ENCODE assay signal across 8 mouse cellular contexts in genomic region chr2:121448136-121448535, GRCm38 (mm10). TPM values are rescaled to one million over a fixed set of nuclear protein-coding genes. Genes with fewer than 3 reads are reported as not detected.
DNase-seq lines count a peak whose midpoint lies in the region; ATAC-seq and TF ChIP-seq lines count a peak whose summit lies in the region.

No protein-coding gene starts in this region.

- H3K9me3 ChIP-seq in stomach, embryonic 14.5 days (ENCODE audit: control insufficient read depth, low read depth, low read length): no peaks in the 10 kb centered on the region

- no peak for ATAC-seq in stomach, embryonic 14.5 days (ENCODE audit: insufficient number of reproducible peaks, insufficient read depth, low FRiP score, low read depth)

- H3K27ac ChIP-seq in testis, adult 2 months (ENCODE audit: control insufficient read depth, insufficient read depth, low read depth, low read length): peak overlapping the region; percentile 90
- H3K27ac ChIP-seq in brown adipose tissue, adult 24 weeks (replicated peaks; ENCODE audit: low read depth, low read length): peak overlapping the region; percentile 94
- H3K27ac ChIP-seq in stomach, embryonic 14.5 days (ENCODE audit: low read length): peak overlapping the region; percentile 97

- TF ChIP-seq POLR2A in testis, adult 2 months (IDR thresholded peaks at IDR 0.05; ENCODE audit: control insufficient read depth, low read depth, low read length): no peak
- TF ChIP-seq POLR2A in lung, adult 2 months (IDR thresholded peaks at IDR 0.05; ENCODE audit: borderline replicate concordance, extremely low read depth, low read depth, low read length): no peak

- H3K4me3 ChIP-seq in testis, adult 2 months (ENCODE audit: control insufficient read depth, low read depth, low read length): peak overlapping the region; percentile 95
- H3K4me3 ChIP-seq in brown adipose tissue, adult 24 weeks (ENCODE audit: insufficient read depth, low read depth, low read length): peak overlapping the region; percentile 70
- peak overlapping the region; percentile 79 for H3K4me3 ChIP-seq in lung, adult 2 months (replicated peaks; ENCODE audit: extremely low read depth, low read depth, low read length)
- H3K4me3 ChIP-seq in stomach, embryonic 14.5 days (ENCODE audit: low read depth, low read length): peak overlapping the region; percentile 92

- TF ChIP-seq CTCF in testis, adult 2 months (IDR thresholded peaks at IDR 0.05; ENCODE audit: control insufficient read depth, insufficient read depth, insufficient replicate concordance, low read depth, low read length): no peak
- TF ChIP-seq CTCF in lung, adult 2 months (IDR thresholded peaks at IDR 0.05; ENCODE audit: insufficient read depth, low read length): no peak

- no peak for DNase-seq in testis, postnatal 14 days (ENCODE audit: low spot score)
- DNase-seq in heart, adult 9 months (ENCODE audit: low spot score in 2 of 2): peak; percentile 50 to 67
- peak; percentile 51 to 64 for DNase-seq in kidney, adult 8-10 months
- DNase-seq in lung, adult 2 months: no peak
- no peak for DNase-seq in right cerebral cortex, postnatal 36 days (ENCODE audit: low spot score in 2 of 2)

- H3K36me3 ChIP-seq in testis, adult 2 months (ENCODE audit: control insufficient read depth, insufficient read depth, low read length): peaks cover 2% of the 10 kb centered on the region
- H3K36me3 ChIP-seq in stomach, embryonic 14.5 days (ENCODE audit: control insufficient read depth, insufficient read depth, low read length): peaks cover 14% of the 10 kb centered on the region

- H3K4me1 ChIP-seq in testis, adult 2 months (ENCODE audit: control insufficient read depth, insufficient read depth, low read length): peaks cover 8% of the 10 kb centered on the region
- H3K4me1 ChIP-seq in brown adipose tissue, adult 24 weeks (ENCODE audit: control insufficient read depth, insufficient read depth, insufficient read length, low read length): peaks cover 5% of the 10 kb centered on the region; the same call in 1 of the 2 replicates
- no peaks in the 10 kb centered on the region; the same call in 1 of the 2 replicates for H3K4me1 ChIP-seq in lung, adult 2 months (ENCODE audit: control insufficient read depth, insufficient read depth, low read length)
- H3K4me1 ChIP-seq in stomach, embryonic 14.5 days (ENCODE audit: control insufficient read depth, insufficient read depth, low read length): peaks cover 20% of the 10 kb centered on the region; the same call in 1 of the 2 replicates

- 8% methylated on average over 9 of the region's 9 CpGs for WGBS in lung, adult 2 months
- 13% methylated on average over 9 of the region's 9 CpGs for WGBS in stomach, embryonic 14.5 days

- peak overlapping the region; percentile 25; the same call in 1 of the 2 replicates for H3K9ac ChIP-seq in stomach, embryonic 14.5 days (replicated peaks; ENCODE audit: low read depth, low read length)

- peak overlapping the region; percentile 82 for H3K4me2 ChIP-seq in stomach, embryonic 14.5 days (replicated peaks; ENCODE audit: low read depth, low read length)

- no peaks in the 10 kb centered on the region for H3K27me3 ChIP-seq in testis, adult 2 months (ENCODE audit: control insufficient read depth, insufficient read depth, low read length)
- no peaks in the 10 kb centered on the region for H3K27me3 ChIP-seq in stomach, embryonic 14.5 days (ENCODE audit: control insufficient read depth, insufficient read depth, low read length)

RNA-seq across cellular contexts. Expression of gene Serf2, which starts 0.9 kb away (rescaled TPM):
- 192 and 208 TPM in 2 replicates for polyA plus RNA-seq in testis, adult 2 months (2012; rRNA removed)
- 562 and 583 TPM in 2 replicates for polyA plus RNA-seq in brown adipose tissue, adult 24 weeks (2012; ENCODE audit: insufficient read depth, insufficient read length, missing spikeins)
- polyA plus RNA-seq in lung, adult 2 months (2012; rRNA removed): 227 and 315 TPM in 2 replicates
- 552 and 574 TPM in 2 replicates for polyA plus RNA-seq in stomach, embryonic 14.5 days (2014; fragmentation: Nextera tagmentation; extraction: Ambion mirVana)

RNA-seq across cellular contexts. Expression of gene Ell3, which starts 4.1 kb away (rescaled TPM):
- 4.9 and 5.8 TPM in 2 replicates for polyA plus RNA-seq in testis, adult 2 months (2012; rRNA removed)
- polyA plus RNA-seq in brown adipose tissue, adult 24 weeks (2012; ENCODE audit: insufficient read depth, insufficient read length, missing spikeins): not detected in 2 replicates
- polyA plus RNA-seq in lung, adult 2 months (2012; rRNA removed): 0.97 and 1.1 TPM in 2 replicates
- 13.7 and 14.1 TPM in 2 replicates for polyA plus RNA-seq in stomach, embryonic 14.5 days (2014; fragmentation: Nextera tagmentation; extraction: Ambion mirVana)

RNA-seq across cellular contexts. Expression of gene Hypk, which starts 5.0 kb away (rescaled TPM):
- polyA plus RNA-seq in testis, adult 2 months (2012; rRNA removed): 6.6 and 12.2 TPM in 2 replicates
- 114 and 117 TPM in 2 replicates for polyA plus RNA-seq in brown adipose tissue, adult 24 weeks (2012; ENCODE audit: insufficient read depth, insufficient read length, missing spikeins)
- 6.8 and 10.1 TPM in 2 replicates for polyA plus RNA-seq in lung, adult 2 months (2012; rRNA removed)
- 89.7 and 90.8 TPM in 2 replicates for polyA plus RNA-seq in stomach, embryonic 14.5 days (2014; fragmentation: Nextera tagmentation; extraction: Ambion mirVana)

RNA-seq across cellular contexts. Expression of gene Serinc4, which starts 8.4 kb away (rescaled TPM):
- polyA plus RNA-seq in testis, adult 2 months (2012; rRNA removed): 3.1 and 4.4 TPM in 2 replicates
- polyA plus RNA-seq in brown adipose tissue, adult 24 weeks (2012; ENCODE audit: insufficient read depth, insufficient read length, missing spikeins): not detected in 2 replicates
- 0.40 and 0.66 TPM in 2 replicates for polyA plus RNA-seq in lung, adult 2 months (2012; rRNA removed)
- 0.21 and 0.69 TPM in 2 replicates for polyA plus RNA-seq in stomach, embryonic 14.5 days (2014; fragmentation: Nextera tagmentation; extraction: Ambion mirVana)

RNA-seq across cellular contexts. Expression of gene Mfap1b, which starts 25.7 kb away (rescaled TPM):
- 4.0 and 4.5 TPM in 2 replicates for polyA plus RNA-seq in testis, adult 2 months (2012; rRNA removed)
- polyA plus RNA-seq in brown adipose tissue, adult 24 weeks (2012; ENCODE audit: insufficient read depth, insufficient read length, missing spikeins): 22.1 and 30.8 TPM in 2 replicates
- polyA plus RNA-seq in lung, adult 2 months (2012; rRNA removed): 3.3 and 5.1 TPM in 2 replicates
- polyA plus RNA-seq in stomach, embryonic 14.5 days (2014; fragmentation: Nextera tagmentation; extraction: Ambion mirVana): 52.8 and 53.8 TPM in 2 replicates

Comparison
In these comparisons a context has a peak if more than half of its experiments do, and no peak if none do; other contexts are left out.
1. DNase-seq: peak in heart, adult 9 months (2 of 2) and kidney, adult 8-10 months (2 of 2); none in testis, postnatal 14 days (single experiment), lung, adult 2 months (single experiment) and right cerebral cortex, postnatal 36 days (0 of 2).
2. Peak in every context shown above with its lines, with median percentiles within 50 percentile points of each other: H3K27ac ChIP-seq and H3K4me3 ChIP-seq.